Mouse (Mus musculus) limb, embryonic 14.5 days (tissue): Measurements from ENCODE around the gene Xylt1. TPM values are rescaled to one million over a fixed set of nuclear protein-coding genes. Genes with fewer than 3 reads are reported as not detected.
A peak's percentile ranks its signal among the peaks of the same experiment; 100 is the strongest.

Source experiments
- ATAC-seq: fragments of 200-750 bp; cut with Nextera tagmentation; 2 replicates; pipeline ENCODE4 v1.8.0; 2017; ENCODE audit warnings: low read depth, moderate number of reproducible peaks, moderate TSS enrichment; ENCODE audit not compliant: low FRiP score
- DNase-seq: peaks from one replicate; pipeline ENCODE4 v3.0.0-alpha.2; 2015; ENCODE audit warnings: low spot score
- H3K27ac ChIP-seq: fragments of 300-500 bp; sonication (generic); replicated peaks from 2 replicates; pipeline ENCODE4 v1.5.1; 2014; ENCODE audit warnings: low read depth, mild to moderate bottlenecking, low read length, moderate library complexity, mixed read lengths
- H3K27me3 ChIP-seq: fragments of 300-500 bp; sonication (generic); 2 replicates; pipeline ENCODE4 v1.6.1; 2014; ENCODE audit warnings: low read length, mixed read lengths; ENCODE audit not compliant: control insufficient read depth, insufficient read depth
- H3K36me3 ChIP-seq: fragments of 300-500 bp; sonication (generic); 2 replicates; pipeline ENCODE4 v1.6.1; 2014; ENCODE audit warnings: mild to moderate bottlenecking, low read length, moderate library complexity, mixed read lengths; ENCODE audit not compliant: control insufficient read depth, insufficient read depth
- H3K4me1 ChIP-seq: fragments of 300-500 bp; sonication (generic); 2 replicates; pipeline ENCODE4 v1.6.1; 2014; ENCODE audit warnings: antibody characterized with exemption, low read length, mixed read lengths; ENCODE audit not compliant: control insufficient read depth, insufficient read depth
- H3K4me2 ChIP-seq: fragments of 300-500 bp; sonication (generic); replicated peaks from 2 replicates; pipeline ENCODE4 v1.6.1; 2014; ENCODE audit warnings: low read depth, mild to moderate bottlenecking, low read length, moderate library complexity; ENCODE audit not compliant: severe bottlenecking
- H3K4me3 ChIP-seq: fragments of 300-500 bp; sonication (generic); replicated peaks from 2 replicates; pipeline ENCODE4 v1.5.1; 2014; ENCODE audit warnings: low read length
- H3K9ac ChIP-seq: fragments of 300-500 bp; sonication (generic); 2 replicates; pipeline ENCODE4 v1.6.1; 2014; ENCODE audit warnings: mild to moderate bottlenecking, low read depth, low read length, moderate library complexity; ENCODE audit not compliant: severe bottlenecking
- H3K9me3 ChIP-seq: fragments of 300-500 bp; sonication (generic); 2 replicates; pipeline ENCODE4 v1.6.1; 2016; ENCODE audit warnings: low read length; ENCODE audit not compliant: control insufficient read depth
- POLR2A ChIP-seq: fragments of 200-500 bp; IDR thresholded peaks from 2 replicates; pipeline ENCODE4 v1.8.0; 2012; ENCODE audit warnings: inconsistent platforms, mild to moderate bottlenecking, moderate library complexity, borderline replicate concordance; ENCODE audit not compliant: insufficient read depth, insufficient read length; ENCODE audit errors: extremely low read depth
- WGBS: fragments of 180-500 bp; shearing (Covaris S2); extraction: QIAGEN DNeasy Blood & Tissue Kit; methylation state at CpG from one replicate; pipeline ENCODE4 v1.1.7; 2014; 5-methylcytosine and 5-hydroxymethylcytosine counted together
- polyA plus RNA-seq, 2 experiments: library from polyadenylated mRNA; depleted of rRNA in 1 of 2; stranded (reverse) in 1 of 2; unstranded in 1 of 2; fragments of >200 nt; fragmentation: Nextera tagmentation in 1 of 2; extraction: Ambion mirVana in 1 of 2; gene quantifications; 2 replicates each; pipeline versions ENCODE4 v1.2.1 to v1.2.3; 2012 to 2014

The Xylt1 gene
- polyA plus RNA-seq, 2 experiments, result 4.2 to 9.9 TPM

DNA sequence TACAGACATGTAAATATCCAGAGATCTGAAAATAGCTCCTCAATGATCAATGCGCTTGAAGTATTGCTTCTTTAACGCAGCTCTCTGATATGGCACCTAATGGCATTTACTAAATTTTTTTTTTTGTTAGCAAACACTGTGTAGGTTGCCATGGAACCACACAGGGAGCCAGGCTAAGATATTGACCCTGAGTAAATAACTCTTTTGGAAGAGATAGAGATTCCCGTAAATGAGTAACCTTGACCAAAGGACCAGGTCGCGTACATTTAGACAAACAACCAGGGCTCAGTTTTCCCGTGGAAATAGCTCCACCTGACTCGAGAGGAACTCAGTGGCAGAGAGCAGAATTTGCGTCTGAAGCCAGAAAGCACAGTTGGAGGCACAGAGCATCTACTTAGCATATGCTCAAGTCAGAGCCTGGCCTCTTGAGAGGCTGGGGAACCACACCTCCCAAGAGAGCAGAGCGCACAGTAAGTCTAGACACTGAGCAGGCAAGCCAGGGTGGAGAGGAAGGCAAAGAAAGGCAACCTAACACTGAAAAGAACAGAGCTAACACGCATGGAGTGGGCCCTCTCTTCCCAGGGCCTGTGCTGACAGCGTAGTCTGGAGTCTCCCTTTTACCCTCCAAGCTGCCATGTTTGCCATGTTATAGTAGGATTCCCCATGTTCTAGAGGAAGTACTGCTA is 232.2 kb downstream of the Xylt1 start:
- DNase-seq (no peak), ATAC-seq (no peak)
- Histone ChIP-seq H3K9me3 (no peaks in the 10 kb centered on the region), H3K4me2 (no peak overlapping the region), H3K4me1 (no peaks in the 10 kb centered on the region), H3K27ac (no peak overlapping the region), H3K27me3 (no peaks in the 10 kb centered on the region), H3K4me3 (no peak overlapping the region), H3K9ac (no peak overlapping the region), H3K36me3 (no peaks in the 10 kb centered on the region)
- 81% methylated on average over 11 of the region's 11 CpGs for WGBS
- TF ChIP-seq POLR2A, result no peak

DNA sequence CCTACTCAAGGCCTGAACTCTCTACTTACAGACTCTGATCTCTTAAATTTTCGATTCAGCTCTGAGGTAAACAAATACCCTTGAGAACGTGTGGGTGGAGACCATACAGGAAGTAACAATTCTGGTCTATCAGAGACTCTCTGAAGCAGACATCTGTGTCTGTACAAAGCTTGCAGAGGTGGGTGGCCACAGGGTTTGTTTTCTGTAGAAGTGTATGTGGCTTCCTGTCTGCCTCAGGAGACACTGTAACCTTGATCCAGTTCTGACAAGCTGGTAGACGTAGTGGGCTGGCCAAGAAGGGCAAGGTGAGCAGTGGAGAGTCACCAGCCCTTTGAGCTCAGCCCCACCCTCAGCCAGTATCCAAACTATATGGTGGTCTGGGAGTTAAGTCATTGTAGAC is 233.0 kb downstream of the Xylt1 start:
- Histone ChIP-seq H3K9ac (no peak overlapping the region), H3K4me3 (no peak overlapping the region), H3K27ac (no peak overlapping the region), H3K27me3 (no peaks in the 10 kb centered on the region), H3K9me3 (no peaks in the 10 kb centered on the region), H3K36me3 (no peaks in the 10 kb centered on the region), H3K4me2 (no peak overlapping the region), H3K4me1 (no peaks in the 10 kb centered on the region)
- no peak for DNase-seq
- no peak for TF ChIP-seq POLR2A
- no peak for ATAC-seq
- WGBS, result 43% methylated on average over 3 of the region's 3 CpGs

DNA sequence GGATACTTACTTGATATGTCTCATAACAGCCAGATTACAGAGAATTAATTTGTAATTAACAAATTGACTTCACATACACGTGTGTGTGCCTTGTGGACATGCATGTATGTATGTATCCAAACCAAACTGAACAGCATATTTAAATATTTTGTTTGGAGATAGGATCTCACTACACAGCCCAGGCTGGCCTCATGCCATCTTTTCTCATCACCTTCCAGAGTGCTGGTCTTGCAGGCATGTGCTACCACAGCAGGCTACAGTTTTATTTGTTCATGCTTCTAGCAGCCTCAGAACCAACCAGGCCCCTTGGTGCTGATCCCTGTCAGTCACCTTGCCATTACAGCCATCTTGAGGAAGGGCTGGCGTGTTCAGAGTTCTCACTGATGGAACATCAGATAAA is 233.6 kb downstream of the Xylt1 start:
- H3K36me3 ChIP-seq, result no peaks in the 10 kb centered on the region
- 67% methylated on average over 2 of the region's 2 CpGs for WGBS
- no peak for DNase-seq
- TF ChIP-seq POLR2A, result no peak
- no peak overlapping the region for H3K4me3 ChIP-seq
- H3K9me3 ChIP-seq, result no peaks in the 10 kb centered on the region
- H3K4me1 ChIP-seq, result no peaks in the 10 kb centered on the region
- H3K4me2 ChIP-seq, result no peak overlapping the region
- H3K27ac ChIP-seq, result no peak overlapping the region
- no peak for ATAC-seq
- no peak overlapping the region for H3K9ac ChIP-seq
- no peaks in the 10 kb centered on the region for H3K27me3 ChIP-seq

DNA sequence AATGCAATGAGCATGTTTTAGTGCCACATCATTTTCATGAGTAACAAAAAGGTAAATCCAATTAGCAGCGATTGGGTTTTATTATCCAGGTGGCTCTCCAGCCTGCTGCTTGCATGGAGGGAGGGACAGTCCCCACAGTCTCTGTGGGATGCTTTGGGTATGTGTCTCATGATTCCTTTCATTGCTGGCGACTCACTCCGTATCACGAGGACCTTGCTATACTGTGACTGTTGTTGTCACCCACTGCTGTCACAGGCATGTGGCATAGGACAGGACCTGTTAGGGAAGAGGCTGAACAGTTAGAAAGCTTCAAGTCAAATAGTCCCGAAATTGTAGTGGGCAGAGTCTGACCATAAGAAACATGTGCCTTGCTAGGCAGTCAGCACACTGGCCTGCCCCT is 234.1 kb downstream of the Xylt1 start:
- no peaks in the 10 kb centered on the region for H3K27me3 ChIP-seq
- H3K27ac ChIP-seq, result no peak overlapping the region
- no peaks in the 10 kb centered on the region for H3K9me3 ChIP-seq
- no peaks in the 10 kb centered on the region for H3K4me1 ChIP-seq
- H3K9ac ChIP-seq, result no peak overlapping the region
- H3K36me3 ChIP-seq, result no peaks in the 10 kb centered on the region
- no peak for TF ChIP-seq POLR2A
- 74% methylated on average over 5 of the region's 5 CpGs for WGBS
- no peak overlapping the region for H3K4me2 ChIP-seq
- ATAC-seq (no peak), DNase-seq (no peak)
- no peak overlapping the region for H3K4me3 ChIP-seq

DNA sequence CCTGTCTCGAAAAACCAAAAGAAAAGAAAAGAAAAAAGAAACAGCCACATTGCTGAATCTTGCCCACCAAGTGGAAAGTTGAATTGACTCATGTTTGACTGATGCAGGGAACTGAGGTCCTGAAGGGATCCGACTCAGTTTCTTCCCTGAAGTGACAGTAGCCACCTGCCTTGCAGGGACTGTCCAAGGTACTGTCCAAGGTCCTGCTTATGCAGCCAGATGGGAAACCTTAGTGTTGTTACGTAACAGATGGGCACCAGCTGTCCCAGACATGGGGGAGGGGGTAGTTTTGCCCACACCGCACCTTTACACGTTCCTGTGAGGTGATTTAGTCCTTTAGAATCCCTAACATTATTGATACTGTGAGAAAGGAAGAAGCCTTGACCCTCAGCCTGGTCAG is 235.5 kb downstream of the Xylt1 start:
- WGBS, result 50% methylated on average over 5 of the region's 5 CpGs

More for the DNA sequence above, 235.5 kb downstream of the Xylt1 start:
- Histone ChIP-seq H3K36me3 (no peaks in the 10 kb centered on the region), H3K4me3 (no peak overlapping the region), H3K27me3 (no peaks in the 10 kb centered on the region), H3K4me2 (no peak overlapping the region), H3K9ac (no peak overlapping the region), H3K4me1 (no peaks in the 10 kb centered on the region), H3K27ac (no peak overlapping the region), H3K9me3 (no peaks in the 10 kb centered on the region)
- peak; percentile 14 for DNase-seq
- ATAC-seq, result no peak
- TF ChIP-seq POLR2A, result no peak
